Mouse (Mus musculus) heart, embryonic 12.5 days (tissue): ENCODE measurements around the gene Trim11. TPM values are rescaled to one million over a fixed set of nuclear protein-coding genes. Genes with fewer than 3 reads are reported as not detected.

Experiments used
- ATAC-seq: fragments of 200-750 bp; cut with Nextera tagmentation; 2 replicates; pipeline ENCODE4 v1.8.0; 2017; ENCODE audit warnings: moderate TSS enrichment, moderate library complexity; ENCODE audit not compliant: insufficient number of reproducible peaks, low FRiP score
- H3K27ac ChIP-seq: fragments of 300-500 bp; sonication (generic); 2 replicates; pipeline ENCODE4 v1.5.1; 2016; ENCODE audit warnings: mild to moderate bottlenecking, moderate library complexity; ENCODE audit not compliant: poor library complexity, severe bottlenecking
- H3K27me3 ChIP-seq: fragments of 300-500 bp; sonication (generic); replicated peaks from 2 replicates; pipeline ENCODE4 v1.6.1; 2016; ENCODE audit warnings: mild to moderate bottlenecking, moderate library complexity
- H3K36me3 ChIP-seq: fragments of 300-500 bp; sonication (generic); 2 replicates; pipeline ENCODE4 v1.6.1; 2016; ENCODE audit warnings: mild to moderate bottlenecking, moderate library complexity
- H3K4me1 ChIP-seq: fragments of 300-500 bp; sonication (generic); replicated peaks from 2 replicates; pipeline ENCODE4 v1.6.1; 2016; ENCODE audit warnings: mild to moderate bottlenecking
- H3K4me2 ChIP-seq: fragments of 300-500 bp; sonication (generic); 2 replicates; pipeline ENCODE4 v1.6.1; 2016; ENCODE audit warnings: mild to moderate bottlenecking, moderate library complexity
- H3K4me3 ChIP-seq: fragments of 300-500 bp; sonication (generic); 2 replicates; pipeline ENCODE4 v1.5.1; 2016; ENCODE audit warnings: mild to moderate bottlenecking
- H3K9ac ChIP-seq: fragments of 300-500 bp; sonication (generic); 2 replicates; pipeline ENCODE4 v1.6.1; 2016; ENCODE audit warnings: mild to moderate bottlenecking, moderate library complexity
- H3K9me3 ChIP-seq: fragments of 300-500 bp; sonication (generic); replicated peaks from 2 replicates; pipeline ENCODE4 v1.6.1; 2016; ENCODE audit warnings: mild to moderate bottlenecking, moderate library complexity
- whole genome bisulfite sequencing: fragments of 180-500 bp; shearing (Covaris S2); methylation state at CpG from one replicate; pipeline ENCODE4 v1.1.7; 2016; 5-methylcytosine and 5-hydroxymethylcytosine counted together
- polyA plus RNA-seq: library from polyadenylated mRNA; unstranded; fragments of >200 nt; fragmentation: Nextera tagmentation; extraction: Ambion mirVana; gene quantifications from 2 replicates; pipeline ENCODE4 v1.2.1, GENCODE M21; 2016

Gene Trim11
- polyA plus RNA-seq, 1 experiment from 2014 or later: 27.6 TPM

GRCm38 (mm10) chr11:58957226-58957914, 20.5 kb upstream of the Trim11 start:
- peak overlapping the region; percentile 93 for H3K4me3 ChIP-seq
- no peak overlapping the region for H3K27ac ChIP-seq
- H3K4me2 ChIP-seq: peak overlapping the region; percentile 95
- H3K36me3 ChIP-seq: peaks cover 20% of the 10 kb centered on the region
- ATAC-seq: no peak
- peaks cover 6% of the 10 kb centered on the region for H3K9me3 ChIP-seq
- 90% methylated on average over 5 of the region's 5 CpGs for WGBS
- peaks cover 39% of the 10 kb centered on the region for H3K4me1 ChIP-seq
- peak overlapping the region; percentile 97 for H3K9ac ChIP-seq
- peaks cover 11% of the 10 kb centered on the region for H3K27me3 ChIP-seq

GRCm38 (mm10) chr11:58958536-58958935, 19.4 kb upstream of the Trim11 start:
- Histone ChIP-seq H3K27ac (no peak overlapping the region), H3K4me1 (peaks cover 35% of the 10 kb centered on the region), H3K27me3 (peaks cover 21% of the 10 kb centered on the region), H3K9ac (no peak overlapping the region), H3K36me3 (peaks cover 20% of the 10 kb centered on the region), H3K4me2 (no peak overlapping the region), H3K9me3 (peaks cover 6% of the 10 kb centered on the region), H3K4me3 (no peak overlapping the region)
- WGBS: 83% methylated on average over 6 of the region's 6 CpGs
- no peak for ATAC-seq

- Histone ChIP-seq H3K9me3 (peaks cover 6% of the 10 kb centered on the region), H3K4me2 (peak overlapping the region; percentile 85), H3K36me3 (peaks cover 20% of the 10 kb centered on the region), H3K27me3 (peaks cover 29% of the 10 kb centered on the region), H3K4me3 (peak overlapping the region; percentile 62), H3K4me1 (peaks cover 36% of the 10 kb centered on the region), H3K27ac (no peak overlapping the region), H3K9ac (0 out of 2 replicates have a peak overlapping the region, but pooled peaks have one; percentile 70)
- WGBS: 38% methylated on average over 15 of the region's 15 CpGs
- no peak for ATAC-seq
These were observed 18.6 kb upstream of the Trim11 start for GRCm38 (mm10) chr11:58959186-58959825.

GRCm38 (mm10) chr11:58959921-58960465, 17.9 kb upstream of the Trim11 start:
- peak overlapping the region; percentile 70 for H3K9ac ChIP-seq
- H3K9me3 ChIP-seq: peaks cover 6% of the 10 kb centered on the region
- H3K27ac ChIP-seq: no peak overlapping the region
- H3K4me2 ChIP-seq: peak overlapping the region; percentile 85
- H3K36me3 ChIP-seq: peaks cover 20% of the 10 kb centered on the region
- ATAC-seq: peak; percentile 83
- H3K4me1 ChIP-seq: peaks cover 40% of the 10 kb centered on the region
- WGBS: under 1% methylated on average over 40 of the region's 40 CpGs
- peak overlapping the region; percentile 62 for H3K4me3 ChIP-seq
- peaks cover 33% of the 10 kb centered on the region for H3K27me3 ChIP-seq

GRCm38 (mm10) chr11:58961364-58962177, 16.3 kb upstream of the Trim11 start:
- H3K36me3 ChIP-seq: peaks cover 19% of the 10 kb centered on the region
- no peak overlapping the region for H3K9ac ChIP-seq
- H3K27me3 ChIP-seq: peaks cover 34% of the 10 kb centered on the region
- H3K9me3 ChIP-seq: peaks cover 6% of the 10 kb centered on the region
- peaks cover 45% of the 10 kb centered on the region for H3K4me1 ChIP-seq
- no peak overlapping the region for H3K27ac ChIP-seq
- ATAC-seq: no peak
- 48% methylated on average over 50 of the region's 50 CpGs for WGBS
- H3K4me2 ChIP-seq: 0 out of 2 replicates have a peak overlapping the region, but pooled peaks have one; percentile 23
- peak overlapping the region; percentile 12; the same call in 1 of the 2 replicates for H3K4me3 ChIP-seq

- ATAC-seq: no peak
These were observed 14.3 kb upstream of the Trim11 start for GRCm38 (mm10) chr11:58963543-58963942.

GRCm38 (mm10) chr11:58964216-58964615, 13.7 kb upstream of the Trim11 start:
- H3K4me1 ChIP-seq: peaks cover 38% of the 10 kb centered on the region
- peaks cover 8% of the 10 kb centered on the region; the same call in 1 of the 2 replicates for H3K36me3 ChIP-seq
- H3K27ac ChIP-seq: no peak overlapping the region
- no peak for ATAC-seq
- no peak overlapping the region for H3K4me2 ChIP-seq
- H3K4me3 ChIP-seq: no peak overlapping the region
- peaks cover 6% of the 10 kb centered on the region for H3K9me3 ChIP-seq
- peaks cover 34% of the 10 kb centered on the region for H3K27me3 ChIP-seq
- H3K9ac ChIP-seq: no peak overlapping the region
- WGBS: 87% methylated on average over 7 of the region's 7 CpGs

More at GRCm38 (mm10) chr11:58963543-58963942, 14.3 kb upstream of the Trim11 start:
- Histone ChIP-seq H3K4me1 (peaks cover 35% of the 10 kb centered on the region), H3K4me2 (no peak overlapping the region; the same call in 1 of the 2 replicates), H3K4me3 (no peak overlapping the region), H3K9ac (no peak overlapping the region), H3K36me3 (peaks cover 5% of the 10 kb centered on the region), H3K27ac (no peak overlapping the region), H3K27me3 (peaks cover 34% of the 10 kb centered on the region), H3K9me3 (peaks cover 6% of the 10 kb centered on the region)
- WGBS: 32% methylated on average over 17 of the region's 17 CpGs

GRCm38 (mm10) chr11:58965001-58965760, 12.7 kb upstream of the Trim11 start:
- Histone ChIP-seq H3K27me3 (peaks cover 34% of the 10 kb centered on the region), H3K9me3 (peaks cover 6% of the 10 kb centered on the region), H3K27ac (no peak overlapping the region; the same call in 1 of the 2 replicates), H3K4me3 (no peak overlapping the region), H3K36me3 (peaks cover 8% of the 10 kb centered on the region; the same call in 1 of the 2 replicates), H3K4me1 (peaks cover 38% of the 10 kb centered on the region), H3K9ac (peak overlapping the region; percentile 28; the same call in 1 of the 2 replicates), H3K4me2 (peak overlapping the region; percentile 20; the same call in 1 of the 2 replicates)
- WGBS: 38% methylated on average over 12 of the region's 12 CpGs
- ATAC-seq: no peak

- H3K9me3 ChIP-seq: no peaks in the 10 kb centered on the region
- no peak overlapping the region for H3K9ac ChIP-seq
- no peak overlapping the region for H3K4me3 ChIP-seq
- peaks cover 16% of the 10 kb centered on the region for H3K36me3 ChIP-seq
- H3K4me1 ChIP-seq: peaks cover 53% of the 10 kb centered on the region
- no peak overlapping the region for H3K27ac ChIP-seq
- H3K27me3 ChIP-seq: peaks cover 23% of the 10 kb centered on the region
- ATAC-seq: no peak
- H3K4me2 ChIP-seq: no peak overlapping the region
- 95% methylated on average over 1 of the region's 1 CpGs for WGBS
These were observed 10.5 kb upstream of the Trim11 start for GRCm38 (mm10) chr11:58967346-58967745.

- H3K27ac ChIP-seq: no peak overlapping the region
- no peak overlapping the region for H3K4me2 ChIP-seq
- H3K9me3 ChIP-seq: no peaks in the 10 kb centered on the region
- WGBS: 78% methylated on average over 7 of the region's 7 CpGs
- peak; percentile 10; the same call in 1 of the 2 replicates for ATAC-seq
- no peak overlapping the region for H3K4me3 ChIP-seq
- no peak overlapping the region for H3K9ac ChIP-seq
- peaks cover 54% of the 10 kb centered on the region for H3K4me1 ChIP-seq
- H3K36me3 ChIP-seq: peaks cover 16% of the 10 kb centered on the region
- H3K27me3 ChIP-seq: peaks cover 13% of the 10 kb centered on the region
These were observed 9.3 kb upstream of the Trim11 start for GRCm38 (mm10) chr11:58968551-58968950.
